Mouse (Mus musculus): ENCODE data around the gene Spocd1. TPM values are rescaled to one million over a fixed set of nuclear protein-coding genes. Genes with fewer than 3 reads are reported as not detected.
A peak's percentile ranks its signal among the peaks of the same experiment; 100 is the strongest.
"Not testable (repeated sequence)": the region's sequence is repeated elsewhere in the genome, so short reads cannot be mapped to it uniquely, and the experiment has no call there.

Gene Spocd1
- 0.06 TPM in 1 of 2 replicates, not detected in the other for polyA plus RNA-seq (2015; fragmentation: Nextera tagmentation; extraction: Ambion mirVana)

- Histone ChIP-seq H3K36me3 (no peaks in the 10 kb centered on the region), H3K4me2 (peak within 1 kb of the TSS; percentile 46), H3K27me3 (replicated peaks) (no peaks in the 10 kb centered on the region; the same call in 1 of the 2 replicates), H3K9me3 (replicated peaks) (no peaks in the 10 kb centered on the region), H3K4me1 (peaks cover 7% of the 10 kb centered on the region), H3K27ac (replicated peaks) (no peak within 1 kb of the TSS), H3K9ac (replicated peaks) (no peak within 1 kb of the TSS), H3K4me3 (replicated peaks) (no peak within 1 kb of the TSS)
- no peak for ATAC-seq (ENCODE audit: low FRiP score)
- WGBS, result 46% methylated on average over 4 of the region's 4 CpGs
These were observed at the start of gene Spocd1 for GRCm38 (mm10) chr4:129928949-129929348. Gene Spocd1 (plus strand): TSS chr4:129929249.

GRCm38 (mm10) chr4:129880615-129881014 is 48.4 kb upstream of the Spocd1 start:
- Histone ChIP-seq H3K4me2 (no peak overlapping the region), H3K27me3 (replicated peaks) (no peaks in the 10 kb centered on the region), H3K9ac (replicated peaks) (no peak overlapping the region), H3K36me3 (no peaks in the 10 kb centered on the region), H3K4me1 (peaks cover 35% of the 10 kb centered on the region), H3K4me3 (replicated peaks) (no peak overlapping the region), H3K9me3 (replicated peaks) (no peaks in the 10 kb centered on the region), H3K27ac (replicated peaks) (no peak overlapping the region)
- 88% methylated on average over 7 of the region's 7 CpGs for WGBS
- ATAC-seq (ENCODE audit: low FRiP score), result no peak

GRCm38 (mm10) chr4:129881661-129882060 is 47.4 kb upstream of the Spocd1 start:
- H3K4me2 ChIP-seq, result no peak overlapping the region
- peaks cover 33% of the 10 kb centered on the region for H3K4me1 ChIP-seq
- ATAC-seq (ENCODE audit: low FRiP score), result no peak
- H3K4me3 ChIP-seq (replicated peaks), result no peak overlapping the region
- H3K27ac ChIP-seq (replicated peaks), result no peak overlapping the region
- H3K9me3 ChIP-seq (replicated peaks), result no peaks in the 10 kb centered on the region
- 51% methylated on average over 3 of the region's 3 CpGs for WGBS
- H3K9ac ChIP-seq (replicated peaks), result no peak overlapping the region
- H3K27me3 ChIP-seq (replicated peaks), result no peaks in the 10 kb centered on the region
- no peaks in the 10 kb centered on the region for H3K36me3 ChIP-seq

GRCm38 (mm10) chr4:129882555-129883293 is 46.3 kb upstream of the Spocd1 start:
- peak overlapping the region; percentile 30 for H3K4me2 ChIP-seq
- H3K27me3 ChIP-seq (replicated peaks), result no peaks in the 10 kb centered on the region
- ATAC-seq (ENCODE audit: low FRiP score), result no peak
- 0 out of 2 replicates have a peak overlapping the region, but pooled peaks have one; percentile 13 for H3K27ac ChIP-seq (replicated peaks)
- H3K4me3 ChIP-seq (replicated peaks), result no peak overlapping the region; the same call in 1 of the 2 replicates
- H3K9ac ChIP-seq (replicated peaks), result 0 out of 2 replicates have a peak overlapping the region, but pooled peaks have one; percentile 23
- peaks cover 23% of the 10 kb centered on the region for H3K4me1 ChIP-seq
- H3K36me3 ChIP-seq, result no peaks in the 10 kb centered on the region
- 51% methylated on average over 11 of the region's 11 CpGs for WGBS
- no peaks in the 10 kb centered on the region for H3K9me3 ChIP-seq (replicated peaks)

GRCm38 (mm10) chr4:129884041-129884930 is 44.8 kb upstream of the Spocd1 start:
- Histone ChIP-seq H3K36me3 (no peaks in the 10 kb centered on the region), H3K27ac (replicated peaks) (0 out of 2 replicates have a peak overlapping the region, but pooled peaks have one; percentile 33), H3K4me3 (replicated peaks) (no peak overlapping the region), H3K9me3 (replicated peaks) (no peaks in the 10 kb centered on the region), H3K4me2 (peak overlapping the region; percentile 22; the same call in 1 of the 2 replicates), H3K9ac (replicated peaks) (peak overlapping the region; percentile 26; the same call in 1 of the 2 replicates), H3K4me1 (peaks cover 17% of the 10 kb centered on the region), H3K27me3 (replicated peaks) (no peaks in the 10 kb centered on the region)
- WGBS, result 55% methylated on average over 12 of the region's 12 CpGs
- no peak for ATAC-seq (ENCODE audit: low FRiP score)

- 70% methylated on average over 10 of the region's 10 CpGs for WGBS
- H3K4me2 ChIP-seq, result no peak overlapping the region
These were observed 39.4 kb upstream of the Spocd1 start for GRCm38 (mm10) chr4:129889661-129890060.

GRCm38 (mm10) chr4:129890094-129890493 is 39.0 kb upstream of the Spocd1 start:
- WGBS, result 86% methylated on average over 7 of the region's 7 CpGs
- Histone ChIP-seq H3K36me3 (no peaks in the 10 kb centered on the region), H3K4me3 (replicated peaks) (no peak overlapping the region), H3K4me1 (no peaks in the 10 kb centered on the region), H3K4me2 (no peak overlapping the region), H3K9me3 (replicated peaks) (no peaks in the 10 kb centered on the region), H3K9ac (replicated peaks) (no peak overlapping the region), H3K27me3 (replicated peaks) (no peaks in the 10 kb centered on the region), H3K27ac (replicated peaks) (no peak overlapping the region)
- ATAC-seq (ENCODE audit: low FRiP score), result no peak

More at GRCm38 (mm10) chr4:129889661-129890060, 39.4 kb upstream of the Spocd1 start:
- Histone ChIP-seq H3K36me3 (no peaks in the 10 kb centered on the region), H3K27ac (replicated peaks) (no peak overlapping the region), H3K4me1 (no peaks in the 10 kb centered on the region), H3K27me3 (replicated peaks) (no peaks in the 10 kb centered on the region), H3K4me3 (replicated peaks) (no peak overlapping the region), H3K9ac (replicated peaks) (no peak overlapping the region), H3K9me3 (replicated peaks) (no peaks in the 10 kb centered on the region)
- ATAC-seq (ENCODE audit: low FRiP score), result no peak

- H3K27me3 ChIP-seq (replicated peaks), result no peaks in the 10 kb centered on the region
- no peak overlapping the region for H3K4me2 ChIP-seq
- no peak overlapping the region for H3K9ac ChIP-seq (replicated peaks)
- no peaks in the 10 kb centered on the region for H3K36me3 ChIP-seq
- WGBS, result 96% methylated on average over 3 of the region's 3 CpGs
- no peak overlapping the region for H3K4me3 ChIP-seq (replicated peaks)
- ATAC-seq (ENCODE audit: low FRiP score), result no peak
- H3K9me3 ChIP-seq (replicated peaks), result no peaks in the 10 kb centered on the region
- H3K4me1 ChIP-seq, result peaks cover 4% of the 10 kb centered on the region; the same call in 1 of the 2 replicates
- no peak overlapping the region for H3K27ac ChIP-seq (replicated peaks)
These were observed 34.2 kb upstream of the Spocd1 start for GRCm38 (mm10) chr4:129894861-129895260.

- H3K4me3 ChIP-seq (replicated peaks); H3K9me3 ChIP-seq (replicated peaks); H3K36me3 ChIP-seq; H3K9ac ChIP-seq (replicated peaks); H3K27me3 ChIP-seq (replicated peaks); H3K27ac ChIP-seq (replicated peaks); H3K4me2 ChIP-seq; ATAC-seq (ENCODE audit: low FRiP score); H3K4me1 ChIP-seq: not testable (repeated sequence)
- WGBS, result 95% methylated on average over 18 of the region's 18 CpGs
These were observed 30.2 kb upstream of the Spocd1 start for GRCm38 (mm10) chr4:129898815-129899214.

- Histone ChIP-seq H3K9me3 (replicated peaks) (no peaks in the 10 kb centered on the region), H3K4me2 (no peak overlapping the region), H3K27ac (replicated peaks) (no peak overlapping the region), H3K36me3 (no peaks in the 10 kb centered on the region), H3K4me1 (no peaks in the 10 kb centered on the region), H3K27me3 (replicated peaks) (no peaks in the 10 kb centered on the region), H3K4me3 (replicated peaks) (no peak overlapping the region), H3K9ac (replicated peaks) (no peak overlapping the region)
- no peak for ATAC-seq (ENCODE audit: low FRiP score)
- WGBS, result 89% methylated on average over 4 of the region's 4 CpGs
These were observed 26.7 kb upstream of the Spocd1 start for GRCm38 (mm10) chr4:129902394-129902793.

- Histone ChIP-seq H3K4me2 (no peak overlapping the region), H3K4me3 (replicated peaks) (no peak overlapping the region), H3K27ac (replicated peaks) (no peak overlapping the region), H3K36me3 (no peaks in the 10 kb centered on the region), H3K27me3 (replicated peaks) (no peaks in the 10 kb centered on the region), H3K4me1 (no peaks in the 10 kb centered on the region), H3K9me3 (replicated peaks) (no peaks in the 10 kb centered on the region), H3K9ac (replicated peaks) (no peak overlapping the region)
- WGBS, result 66% methylated on average over 3 of the region's 3 CpGs
- ATAC-seq (ENCODE audit: low FRiP score), result no peak
These were observed 25.5 kb upstream of the Spocd1 start for GRCm38 (mm10) chr4:129903577-129903976.

All from neural tube, embryonic 15.5 days (tissue).